Mouse (Mus musculus): ENCODE results near the gene Trim31.
A peak's percentile ranks its signal among the peaks of the same experiment; 100 is the strongest.

Gene Trim31

GRCm38 (mm10) chr17:36897065-36897464 lies 853 bp upstream of the Trim31 start:
- DNase-seq, result peak; percentile 70

DNA sequence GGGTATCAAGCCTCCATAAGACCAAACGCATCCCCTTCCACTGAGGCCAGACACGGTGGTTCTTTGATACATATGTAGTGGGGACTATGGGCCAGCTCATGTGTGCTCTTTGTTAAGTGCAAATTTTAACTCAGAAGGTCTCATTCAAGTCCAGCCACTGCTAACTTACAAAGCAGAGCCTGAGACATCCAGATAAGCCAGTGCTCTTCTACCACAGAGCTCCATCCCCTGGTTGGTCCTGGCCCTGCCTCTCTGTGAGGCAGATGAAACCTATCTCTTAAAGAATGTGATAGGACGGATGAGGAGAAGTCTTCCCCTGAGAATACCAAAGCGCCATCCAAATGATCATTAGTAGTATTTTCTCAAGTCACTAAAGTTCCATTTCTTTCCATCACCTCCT lies 1.5 kb downstream of the Trim31 start:
- peak; percentile 57 for DNase-seq

- DNase-seq, result peak; percentile 83
These were observed 2.1 kb downstream of the Trim31 start for GRCm38 (mm10) chr17:36900001-36900400.

DNA sequence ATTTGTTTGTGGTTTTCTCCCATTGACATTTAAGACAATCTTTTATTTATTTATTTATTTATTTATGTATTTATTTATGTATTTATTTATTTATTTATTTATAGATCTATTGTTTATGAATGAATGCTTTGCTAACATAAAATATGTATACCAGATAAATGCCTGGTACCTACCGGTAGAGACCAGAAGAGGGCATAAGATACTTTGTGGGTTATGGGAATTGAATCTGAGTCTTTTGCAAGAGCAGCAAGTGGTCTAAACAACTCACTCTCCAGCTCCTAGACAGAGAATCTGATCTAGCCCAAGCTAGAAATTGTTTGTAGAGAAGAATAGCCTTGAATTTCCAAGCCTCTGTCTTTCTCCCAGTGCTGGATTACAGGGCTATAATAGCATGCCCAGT lies 2.8 kb downstream of the Trim31 start:
- no peak for DNase-seq

DNA sequence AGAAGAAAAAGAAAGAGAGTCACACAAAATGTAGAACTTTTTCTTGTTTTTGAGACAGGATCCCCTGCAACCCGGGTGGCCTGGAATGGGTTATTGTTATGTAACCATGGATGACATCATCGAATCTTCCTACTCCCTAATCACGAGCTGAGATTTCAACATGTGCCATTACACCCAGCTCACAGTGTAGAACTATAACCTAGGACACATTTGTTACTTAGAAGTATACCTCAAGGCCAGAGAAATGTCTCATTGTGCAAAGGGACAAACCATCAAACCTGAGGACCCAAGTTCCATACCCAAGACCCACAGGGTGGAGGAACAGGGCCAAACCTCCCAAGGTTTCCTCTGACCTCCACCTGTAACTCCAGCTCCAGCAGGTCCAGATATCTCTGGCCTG lies 5.7 kb downstream of the Trim31 start:
- DNase-seq, result peak; percentile 78

GRCm38 (mm10) chr17:36908235-36908634 lies 10.3 kb downstream of the Trim31 start:
- DNase-seq, result peak; percentile 73

GRCm38 (mm10) chr17:36909802-36910201 lies 11.9 kb downstream of the Trim31 start:
- peak; percentile 74 for DNase-seq

GRCm38 (mm10) chr17:36912031-36912430 lies 14.1 kb downstream of the Trim31 start:
- DNase-seq, result peak; percentile 51

GRCm38 (mm10) chr17:36914108-36914507 lies 16.2 kb downstream of the Trim31 start:
- DNase-seq, result peak; percentile 91

DNA sequence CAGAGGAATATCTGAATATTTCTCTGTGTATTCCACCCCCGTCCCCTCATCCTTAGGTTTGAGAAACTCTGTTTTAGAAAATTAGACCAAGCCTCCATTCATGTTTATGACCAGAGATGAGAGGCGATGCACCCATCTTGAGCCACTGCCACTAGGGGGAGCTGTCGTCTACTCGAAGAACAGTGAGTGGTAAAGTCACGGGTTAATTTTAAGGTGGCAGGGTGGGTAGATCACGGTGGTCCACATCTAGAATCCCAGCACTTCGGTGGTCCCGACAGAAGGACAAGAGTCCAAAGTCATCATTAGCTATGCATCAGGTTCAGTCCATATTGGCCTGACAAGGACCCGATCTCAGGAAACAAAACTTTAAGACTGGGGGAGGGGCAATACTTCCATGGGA lies 17.2 kb downstream of the Trim31 start:
- peak; percentile 92 for DNase-seq

DNA sequence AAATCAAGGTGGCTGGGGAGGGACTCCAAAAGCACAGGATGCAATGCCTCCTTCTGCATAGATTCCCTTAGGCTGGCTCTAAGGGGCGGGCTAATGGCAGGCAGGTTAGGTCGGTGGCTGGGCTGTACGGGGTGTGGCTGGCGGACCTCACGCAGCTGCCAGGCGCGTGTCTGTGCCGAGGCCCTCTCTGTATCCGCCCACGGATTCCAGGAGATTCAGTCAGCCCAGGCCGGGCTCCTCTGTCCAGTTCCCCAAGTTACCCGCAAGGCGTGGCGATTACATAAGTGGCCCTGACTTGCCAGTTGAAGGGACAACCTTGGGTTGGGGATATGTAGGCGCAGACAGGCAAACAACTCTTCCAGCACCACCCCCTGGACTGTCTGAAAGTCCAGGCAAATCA lies 22.3 kb downstream of the Trim31 start:
- DNase-seq, result peak; percentile 92

DNA sequence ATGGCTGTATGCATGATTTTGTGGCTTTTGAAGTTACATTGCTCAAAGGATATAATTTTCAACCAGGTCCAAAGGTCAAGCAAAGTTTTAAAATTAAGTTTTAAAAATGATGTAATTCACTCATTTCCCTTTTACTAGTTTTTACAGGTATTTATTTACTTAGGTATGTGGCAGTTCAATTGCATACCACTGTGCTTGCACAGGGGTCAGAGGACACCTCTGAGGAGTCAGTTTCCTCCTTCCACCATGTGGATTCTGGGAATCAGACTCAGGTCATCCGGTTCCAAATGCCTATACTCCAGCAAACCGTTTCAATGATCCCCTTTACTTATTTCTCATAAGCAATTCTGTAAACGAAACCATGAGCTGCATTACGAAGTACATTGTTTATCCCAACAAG lies 24.8 kb downstream of the Trim31 start:
- DNase-seq, result peak; percentile 5

GRCm38 (mm10) chr17:36923491-36923890 lies 25.6 kb downstream of the Trim31 start:
- DNase-seq, result peak; percentile 51

DNA sequence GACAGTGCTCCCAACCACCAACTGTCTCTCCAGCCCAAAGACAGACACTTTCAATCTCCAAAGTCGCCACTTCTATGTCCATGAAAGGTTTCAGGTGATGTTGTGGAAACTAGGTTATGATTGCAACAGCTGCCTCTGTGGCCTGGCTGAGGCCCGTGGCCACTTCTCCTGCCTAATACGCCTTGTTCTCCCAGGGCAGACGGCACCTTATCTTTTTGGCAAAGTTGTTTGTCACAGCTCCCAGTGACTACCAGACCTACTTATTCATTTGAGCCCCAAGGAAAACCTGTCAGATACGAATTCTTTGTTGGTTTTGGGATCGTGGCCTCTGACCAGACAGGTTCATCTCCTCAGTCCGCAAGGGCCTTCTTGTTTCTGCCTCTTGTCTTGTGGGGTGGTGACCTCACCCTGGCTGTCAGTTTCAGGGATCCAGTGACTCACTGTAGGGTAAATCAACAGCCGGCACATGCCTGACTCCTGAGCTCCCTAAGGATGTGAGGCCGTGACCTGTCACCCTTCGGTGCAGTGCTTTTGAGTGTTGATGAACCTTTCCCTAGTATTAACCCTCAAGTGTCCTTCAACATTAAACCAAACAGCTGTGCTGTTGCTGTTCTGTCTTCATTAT lies 29.7 kb downstream of the Trim31 start:
- DNase-seq, result peak; percentile 91

DNA sequence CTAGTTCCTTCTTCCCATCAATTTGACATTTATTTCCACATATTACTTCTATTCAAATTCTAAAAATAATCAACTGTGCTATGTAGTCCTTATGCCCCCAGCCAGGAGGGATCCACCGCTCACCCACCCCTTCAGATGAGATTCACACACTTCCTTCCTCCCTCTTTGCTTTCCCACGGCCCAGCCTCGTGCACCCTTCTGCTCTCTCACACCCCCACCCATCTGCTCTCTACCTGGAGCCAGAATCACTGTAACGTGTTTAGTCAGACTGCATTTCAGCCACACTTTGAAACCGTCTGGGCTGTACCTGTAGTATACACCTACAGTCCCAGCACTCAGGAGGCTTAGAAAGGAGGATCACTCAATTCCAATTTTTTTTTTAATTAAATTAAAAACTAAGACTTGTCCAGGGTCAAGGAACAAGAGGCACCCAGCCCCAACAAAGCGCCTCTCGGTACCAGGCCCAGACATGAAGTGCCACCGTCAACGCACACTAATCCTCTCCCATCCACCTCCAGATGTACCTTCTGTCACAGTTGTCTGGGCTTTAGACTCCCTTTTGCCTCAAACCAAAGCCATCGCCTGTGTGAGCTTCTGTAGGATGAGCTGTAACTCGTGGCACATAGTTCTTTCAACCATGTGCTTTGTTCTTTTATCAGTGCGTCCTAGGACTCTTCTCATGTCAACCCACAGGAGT lies 31.5 kb downstream of the Trim31 start:
- peak; percentile 90 for DNase-seq

- DNase-seq, result peak; percentile 96
These were observed 32.3 kb downstream of the Trim31 start for GRCm38 (mm10) chr17:36930233-36930632.

GRCm38 (mm10) chr17:36931130-36931529 lies 33.2 kb downstream of the Trim31 start:
- DNase-seq, result no peak

DNA sequence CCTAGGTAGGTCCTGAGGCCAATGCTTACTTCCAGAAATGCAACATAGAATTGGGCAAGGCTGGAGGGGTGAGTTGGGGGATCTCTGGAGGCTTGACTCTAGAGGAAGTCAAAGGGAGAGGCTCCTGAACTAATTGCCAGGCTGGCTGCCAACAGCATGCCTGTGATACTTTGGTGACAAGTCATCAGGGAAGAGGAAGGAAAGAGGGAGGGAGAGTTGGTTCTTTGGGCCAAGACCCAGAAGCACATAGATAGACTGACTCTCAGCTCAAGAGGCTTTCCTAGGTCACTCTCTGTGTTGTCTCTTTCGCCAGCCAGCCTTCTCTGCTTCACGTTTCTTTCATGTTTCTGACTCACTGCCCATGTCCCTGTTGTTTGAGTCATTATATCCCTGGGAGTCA lies 33.9 kb downstream of the Trim31 start:
- DNase-seq, result peak; percentile 97

- peak; percentile 49 for DNase-seq
These were observed 40.1 kb downstream of the Trim31 start for GRCm38 (mm10) chr17:36938056-36938455.

DNA sequence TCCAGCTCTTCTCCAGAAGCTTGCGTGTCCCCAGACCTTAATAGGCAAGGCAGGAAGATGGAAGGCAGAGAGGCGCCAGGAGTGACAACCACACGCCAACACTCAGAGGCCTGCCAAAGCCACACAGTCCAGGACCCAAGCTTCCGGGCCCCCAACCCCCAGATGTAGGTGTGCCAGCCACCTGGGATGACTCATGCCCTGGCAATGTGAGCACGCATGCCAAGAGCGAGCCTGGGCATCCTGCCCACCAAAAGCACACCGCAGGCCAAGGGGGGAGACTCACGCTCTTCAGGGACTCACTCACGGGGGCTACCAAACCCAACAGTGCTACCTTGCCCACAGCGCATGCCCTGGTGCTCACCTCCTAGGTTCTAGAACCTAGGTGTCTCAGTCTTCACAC lies 44.5 kb downstream of the Trim31 start:
- DNase-seq, result peak; percentile 96

DNA sequence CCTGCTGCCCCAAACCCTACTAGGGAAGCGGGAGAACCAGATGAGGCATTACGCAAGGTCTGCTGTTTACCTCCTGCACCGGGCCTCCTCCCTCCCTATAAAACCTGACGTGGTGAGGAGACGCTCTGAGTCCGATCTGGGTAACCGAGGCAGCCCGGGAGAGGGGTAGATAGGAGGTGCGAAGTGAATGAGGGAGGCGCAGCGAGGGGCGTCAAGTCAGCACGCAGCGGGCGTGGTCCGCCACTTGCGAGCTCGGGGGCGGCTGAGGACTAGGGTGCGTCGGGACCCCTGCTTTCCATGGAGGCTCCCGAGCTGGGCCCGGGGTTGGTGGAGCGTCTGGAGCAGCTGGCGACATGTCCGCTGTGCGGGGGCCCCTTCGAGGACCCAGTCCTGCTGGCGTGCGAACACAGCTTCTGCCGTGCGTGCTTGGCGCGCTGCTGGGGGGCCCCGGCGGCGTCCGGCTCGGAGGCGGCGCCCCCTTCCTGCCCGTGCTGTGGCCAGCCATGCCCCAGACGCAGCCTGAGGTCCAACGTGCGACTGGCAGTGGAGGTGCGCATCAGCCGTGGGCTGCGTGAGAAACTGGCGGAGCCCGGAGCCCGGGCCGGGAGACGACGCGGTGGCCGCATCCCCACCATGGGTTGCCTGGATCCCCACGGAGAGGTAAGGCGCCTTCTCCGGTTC lies 45.0 kb downstream of the Trim31 start, which contains the start of gene Rnf39:
Gene Rnf39, plus strand, starts transcription at position 128 of the 681 bp plus-strand sequence.
- peak; percentile 95 for DNase-seq

DNA sequence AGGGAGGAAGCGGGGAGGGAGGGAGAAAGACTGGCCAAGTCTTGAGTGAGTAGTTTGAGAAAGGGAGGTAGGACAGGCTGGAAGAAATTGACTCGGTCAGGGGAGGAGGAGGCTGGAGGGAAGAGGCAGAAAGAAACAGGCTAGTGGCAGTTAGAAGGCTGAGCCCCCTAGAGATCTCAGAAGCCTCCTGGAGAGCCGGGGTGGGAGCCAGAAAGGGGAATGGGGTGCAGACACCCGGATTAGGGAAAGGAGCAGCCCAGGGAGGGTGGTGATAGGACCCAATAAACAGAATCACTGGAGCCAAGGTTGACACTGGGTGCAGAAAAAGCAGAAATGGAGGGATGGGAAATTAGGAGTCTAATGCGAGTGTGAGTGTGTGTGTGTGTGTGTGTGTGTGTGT lies 45.8 kb downstream of the Trim31 start:
- peak; percentile 79 for DNase-seq

GRCm38 (mm10) chr17:36944121-36944775 lies 46.3 kb downstream of the Trim31 start:
- peak; percentile 92 for DNase-seq
